Mouse (Mus musculus) heart, embryonic 16.5 days (tissue): ENCODE measurements around the gene Apoh. TPM values are rescaled to one million over a fixed set of nuclear protein-coding genes. Genes with fewer than 3 reads are reported as not detected.

Experiments used
- ATAC-seq: fragments of 200-750 bp; cut with Nextera tagmentation; replicated peaks from 2 replicates; pipeline ENCODE4 v1.8.0; 2017; ENCODE audit warnings: moderate number of reproducible peaks; ENCODE audit not compliant: insufficient read depth, low FRiP score; ENCODE audit errors: extremely low read depth
- H3K27ac ChIP-seq: fragments of 300-500 bp; sonication (generic); 2 replicates; pipeline ENCODE4 v1.5.1; 2014; ENCODE audit warnings: mild to moderate bottlenecking, low read length, control low read depth, moderate library complexity
- H3K27me3 ChIP-seq: fragments of 300-500 bp; sonication (generic); 2 replicates; pipeline ENCODE4 v1.6.1; 2014; ENCODE audit warnings: low read length, mixed read lengths; ENCODE audit not compliant: control insufficient read depth, insufficient read depth
- H3K36me3 ChIP-seq: fragments of 300-500 bp; sonication (generic); 2 replicates; pipeline ENCODE4 v1.6.1; 2014; ENCODE audit not compliant: control insufficient read depth, insufficient read depth
- H3K4me1 ChIP-seq: fragments of 300-500 bp; sonication (generic); 2 replicates; pipeline ENCODE4 v1.6.1; 2014; ENCODE audit warnings: low read length, mixed read lengths; ENCODE audit not compliant: control insufficient read depth, insufficient read depth
- H3K4me2 ChIP-seq: fragments of 300-500 bp; sonication (generic); 2 replicates; pipeline ENCODE4 v1.6.1; 2014; ENCODE audit warnings: low read depth, mild to moderate bottlenecking, control low read depth, low read length
- H3K4me3 ChIP-seq: fragments of 300-500 bp; sonication (generic); 2 replicates; pipeline ENCODE4 v1.5.1; 2014; ENCODE audit warnings: mild to moderate bottlenecking, control low read depth, low read length
- H3K9ac ChIP-seq: fragments of 300-500 bp; sonication (generic); 2 replicates; pipeline ENCODE4 v1.6.1; 2014; ENCODE audit warnings: low read length, control low read depth
- H3K9me3 ChIP-seq: fragments of 300-500 bp; sonication (generic); replicated peaks from 2 replicates; pipeline ENCODE4 v1.6.1; 2016; ENCODE audit warnings: low read length; ENCODE audit not compliant: control insufficient read depth
- WGBS: fragments of 180-500 bp; shearing (Covaris S2); extraction: QIAGEN DNeasy Blood & Tissue Kit; methylation state at CpG from one replicate; pipeline ENCODE4 v1.1.7; 2014; 5-methylcytosine and 5-hydroxymethylcytosine counted together
- polyA plus RNA-seq: library from polyadenylated mRNA; unstranded; fragments of >200 nt; fragmentation: Nextera tagmentation; extraction: Ambion mirVana; gene quantifications from 2 replicates; pipeline ENCODE4 v1.2.1, GENCODE M21; 2015

The Apoh gene
- 0.66 and 0.77 TPM in 2 replicates for polyA plus RNA-seq

DNA sequence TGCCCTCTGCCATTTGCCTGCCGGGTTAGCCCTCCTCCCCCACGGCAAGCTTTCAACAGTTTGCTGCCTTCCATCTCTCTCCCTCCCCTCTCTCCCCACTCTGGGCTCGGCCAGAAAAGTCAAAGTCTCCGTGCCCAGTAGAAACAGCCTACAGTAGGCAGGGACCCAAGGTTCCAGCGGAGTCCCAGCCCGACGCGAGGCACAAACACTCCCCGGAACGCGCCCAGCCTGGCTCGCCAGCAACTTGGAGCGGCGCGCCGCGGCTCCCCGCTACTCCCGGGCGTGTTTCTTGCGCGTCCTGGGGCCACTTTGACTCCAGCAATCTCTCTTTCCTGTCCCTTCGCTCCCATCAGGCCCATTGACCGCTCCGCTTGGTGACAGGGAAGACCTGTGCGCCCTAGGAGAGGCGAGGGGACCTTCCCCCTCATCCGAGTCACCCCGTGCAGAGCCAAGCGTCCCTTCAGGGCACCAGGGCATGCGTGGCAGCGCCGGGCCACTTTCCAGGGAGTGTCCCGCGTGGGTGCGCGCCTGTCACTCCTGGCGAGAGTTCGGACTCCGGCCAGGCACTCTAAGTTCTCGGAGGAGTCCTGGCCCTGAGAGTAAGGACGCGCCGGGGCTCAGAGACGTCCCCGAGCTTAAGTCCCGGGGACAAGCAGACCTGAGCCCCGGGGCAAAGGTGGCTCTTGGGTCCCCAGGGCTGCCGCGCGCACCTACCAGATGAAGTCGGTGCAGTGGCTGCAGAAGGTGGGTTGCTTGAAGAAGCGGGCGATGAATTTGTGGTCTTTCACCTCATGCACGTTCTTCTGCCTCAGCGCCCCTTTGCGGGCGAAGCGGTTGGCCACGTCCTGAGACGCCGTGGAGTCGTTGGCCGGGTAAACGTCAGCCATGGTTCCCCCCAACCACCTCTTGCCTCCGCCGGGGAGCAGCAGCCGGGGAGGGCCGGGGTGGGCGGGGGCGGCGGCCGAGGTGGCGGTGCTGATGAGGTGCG is at the start of gene Apoh:
Apoh (plus strand) TSS at position 574 of the 988 bp plus-strand sequence.
- peak within 1 kb of the TSS; percentile 85 for H3K27ac ChIP-seq
- H3K4me1 ChIP-seq: peaks cover 17% of the 10 kb centered on the region
- no peaks in the 10 kb centered on the region for H3K27me3 ChIP-seq
- peak; percentile 65 for ATAC-seq
- H3K9ac ChIP-seq: peak within 1 kb of the TSS; percentile 95
- H3K9me3 ChIP-seq: no peaks in the 10 kb centered on the region
- peak within 1 kb of the TSS; percentile 73 for H3K4me3 ChIP-seq
- WGBS: under 1% methylated on average over 75 of the region's 75 CpGs
- H3K36me3 ChIP-seq: no peaks in the 10 kb centered on the region
- H3K4me2 ChIP-seq: peak within 1 kb of the TSS; percentile 93

DNA sequence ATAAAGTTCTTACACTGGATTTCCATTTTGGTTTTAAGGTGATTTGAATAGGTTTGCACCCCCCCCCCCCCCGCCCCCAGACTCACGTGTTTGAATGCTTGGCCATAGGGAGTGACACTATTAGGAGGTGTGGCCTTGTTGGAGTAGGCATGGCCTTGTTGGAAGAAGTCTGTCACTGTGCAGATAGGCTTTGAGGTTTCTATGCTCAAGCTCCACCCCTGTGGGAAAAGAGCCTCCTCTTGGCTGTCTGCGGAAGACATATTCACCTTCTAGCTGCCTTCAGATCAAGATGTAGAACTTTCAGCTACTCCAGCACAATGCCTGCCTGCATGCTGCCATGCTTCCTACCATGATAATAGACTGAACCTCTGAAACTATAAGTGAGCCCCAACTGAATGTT is 49.3 kb upstream of the Apoh start:
- Histone ChIP-seq H3K36me3 (no peaks in the 10 kb centered on the region), H3K4me1 (peaks cover 4% of the 10 kb centered on the region; the same call in 1 of the 2 replicates), H3K4me2 (no peak overlapping the region), H3K27me3 (no peaks in the 10 kb centered on the region), H3K4me3 (no peak overlapping the region), H3K9me3 (no peaks in the 10 kb centered on the region), H3K27ac (no peak overlapping the region), H3K9ac (no peak overlapping the region)
- 69% methylated on average over 3 of the region's 3 CpGs for WGBS
- no peak for ATAC-seq

GRCm38 (mm10) chr11:108294305-108294813 is 48.8 kb upstream of the Apoh start:
- WGBS: 92% methylated on average over 12 of the region's 12 CpGs
- no peak overlapping the region for H3K27ac ChIP-seq
- H3K27me3 ChIP-seq: no peaks in the 10 kb centered on the region
- H3K4me2 ChIP-seq: no peak overlapping the region
- peaks cover 4% of the 10 kb centered on the region; the same call in 1 of the 2 replicates for H3K4me1 ChIP-seq
- no peak for ATAC-seq
- no peaks in the 10 kb centered on the region for H3K9me3 ChIP-seq
- H3K4me3 ChIP-seq: no peak overlapping the region
- H3K9ac ChIP-seq: no peak overlapping the region
- H3K36me3 ChIP-seq: no peaks in the 10 kb centered on the region

DNA sequence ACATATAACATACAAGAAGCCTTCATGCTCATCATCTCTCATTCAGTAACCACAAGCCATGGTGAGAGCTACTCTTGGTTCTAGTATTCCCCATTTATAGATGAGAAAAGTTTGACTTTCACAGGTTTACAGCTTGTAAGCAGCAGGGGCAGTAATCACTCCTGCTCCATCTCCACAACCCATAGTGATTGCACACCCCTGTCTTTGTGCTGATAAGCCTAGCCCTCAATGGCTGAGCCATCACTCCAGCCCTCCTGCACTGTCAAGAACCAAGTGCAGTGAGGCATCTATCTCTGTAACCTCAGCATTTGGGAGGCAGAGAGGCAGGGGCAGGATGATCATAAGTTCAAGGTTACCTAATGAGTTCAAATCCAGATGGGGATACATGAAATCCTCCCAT is 47.8 kb upstream of the Apoh start:
- H3K36me3 ChIP-seq: no peaks in the 10 kb centered on the region
- H3K27ac ChIP-seq: no peak overlapping the region
- no peaks in the 10 kb centered on the region for H3K27me3 ChIP-seq
- no peak for ATAC-seq
- no peak overlapping the region for H3K9ac ChIP-seq
- no peak overlapping the region for H3K4me2 ChIP-seq
- no peaks in the 10 kb centered on the region for H3K9me3 ChIP-seq
- no peak overlapping the region for H3K4me3 ChIP-seq
- peaks cover 4% of the 10 kb centered on the region; the same call in 1 of the 2 replicates for H3K4me1 ChIP-seq

- Histone ChIP-seq H3K4me3 (no peak overlapping the region), H3K27me3 (no peaks in the 10 kb centered on the region), H3K4me1 (peaks cover 7% of the 10 kb centered on the region; the same call in 1 of the 2 replicates), H3K9me3 (no peaks in the 10 kb centered on the region), H3K4me2 (no peak overlapping the region), H3K9ac (no peak overlapping the region), H3K27ac (no peak overlapping the region), H3K36me3 (no peaks in the 10 kb centered on the region)
- WGBS: 59% methylated on average over 8 of the region's 8 CpGs
- ATAC-seq: no peak
These were observed 45.2 kb upstream of the Apoh start for GRCm38 (mm10) chr11:108297956-108298355.

DNA sequence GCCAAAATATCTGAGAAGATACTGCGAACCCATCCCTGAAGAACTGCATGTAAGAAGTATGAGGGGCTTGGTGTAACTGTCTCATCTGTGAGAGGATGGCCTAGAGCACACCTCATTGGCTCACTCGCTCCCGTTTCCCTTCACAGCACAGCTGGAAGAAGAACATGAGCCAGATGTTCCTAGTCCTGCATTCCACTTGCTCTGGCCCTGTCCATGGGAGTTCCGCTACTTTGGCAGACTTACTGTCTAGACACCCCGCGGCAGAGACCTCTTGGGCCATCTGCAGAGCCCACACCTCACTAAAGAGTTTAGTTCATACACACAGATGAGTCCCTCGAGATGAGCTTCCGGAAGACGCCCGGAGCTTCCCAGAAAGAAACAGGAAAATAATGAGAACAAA is 43.2 kb upstream of the Apoh start:
- 80% methylated on average over 10 of the region's 10 CpGs for WGBS
- ATAC-seq: no peak
- H3K4me1 ChIP-seq: peaks cover 7% of the 10 kb centered on the region; the same call in 1 of the 2 replicates

GRCm38 (mm10) chr11:108300443-108300842 is 42.7 kb upstream of the Apoh start:
- no peak overlapping the region for H3K9ac ChIP-seq
- no peaks in the 10 kb centered on the region for H3K36me3 ChIP-seq
- no peak overlapping the region for H3K27ac ChIP-seq
- no peak overlapping the region for H3K4me3 ChIP-seq
- H3K4me1 ChIP-seq: peaks cover 7% of the 10 kb centered on the region; the same call in 1 of the 2 replicates
- 85% methylated on average over 1 of the region's 1 CpGs for WGBS
- no peaks in the 10 kb centered on the region for H3K27me3 ChIP-seq
- no peak overlapping the region for H3K4me2 ChIP-seq
- H3K9me3 ChIP-seq: no peaks in the 10 kb centered on the region
- ATAC-seq: no peak

More for the DNA sequence above, 43.2 kb upstream of the Apoh start:
- no peak overlapping the region for H3K4me2 ChIP-seq
- no peaks in the 10 kb centered on the region for H3K36me3 ChIP-seq
- no peak overlapping the region for H3K9ac ChIP-seq
- H3K27me3 ChIP-seq: no peaks in the 10 kb centered on the region
- no peaks in the 10 kb centered on the region for H3K9me3 ChIP-seq
- no peak overlapping the region for H3K27ac ChIP-seq
- H3K4me3 ChIP-seq: no peak overlapping the region

DNA sequence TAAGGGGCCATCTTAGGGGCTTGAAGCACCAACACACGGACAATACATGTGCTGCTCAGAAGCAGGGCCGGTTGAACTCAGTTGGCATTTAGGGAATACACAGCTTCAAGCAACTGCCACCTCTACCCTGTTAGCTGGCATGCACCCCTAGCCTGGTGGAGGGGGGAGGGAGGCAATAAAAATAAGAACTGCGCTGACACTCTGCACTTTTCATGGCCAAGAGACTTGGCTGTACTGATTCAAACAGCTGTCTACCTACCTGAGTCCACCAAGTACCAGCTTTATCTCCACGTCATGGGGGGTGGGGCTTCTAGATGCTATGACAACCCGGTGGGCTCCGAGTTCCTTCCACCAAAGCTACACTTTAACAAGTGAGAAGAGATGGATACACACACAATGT is 42.1 kb upstream of the Apoh start:
- Histone ChIP-seq H3K36me3 (no peaks in the 10 kb centered on the region), H3K4me1 (peaks cover 7% of the 10 kb centered on the region; the same call in 1 of the 2 replicates), H3K27me3 (no peaks in the 10 kb centered on the region), H3K4me2 (no peak overlapping the region), H3K9me3 (no peaks in the 10 kb centered on the region), H3K4me3 (no peak overlapping the region), H3K9ac (no peak overlapping the region), H3K27ac (no peak overlapping the region)
- 81% methylated on average over 6 of the region's 6 CpGs for WGBS
- no peak for ATAC-seq
